Comparison of ENCODE assay signal across 8 mouse cellular contexts in the genomic region with DNA sequence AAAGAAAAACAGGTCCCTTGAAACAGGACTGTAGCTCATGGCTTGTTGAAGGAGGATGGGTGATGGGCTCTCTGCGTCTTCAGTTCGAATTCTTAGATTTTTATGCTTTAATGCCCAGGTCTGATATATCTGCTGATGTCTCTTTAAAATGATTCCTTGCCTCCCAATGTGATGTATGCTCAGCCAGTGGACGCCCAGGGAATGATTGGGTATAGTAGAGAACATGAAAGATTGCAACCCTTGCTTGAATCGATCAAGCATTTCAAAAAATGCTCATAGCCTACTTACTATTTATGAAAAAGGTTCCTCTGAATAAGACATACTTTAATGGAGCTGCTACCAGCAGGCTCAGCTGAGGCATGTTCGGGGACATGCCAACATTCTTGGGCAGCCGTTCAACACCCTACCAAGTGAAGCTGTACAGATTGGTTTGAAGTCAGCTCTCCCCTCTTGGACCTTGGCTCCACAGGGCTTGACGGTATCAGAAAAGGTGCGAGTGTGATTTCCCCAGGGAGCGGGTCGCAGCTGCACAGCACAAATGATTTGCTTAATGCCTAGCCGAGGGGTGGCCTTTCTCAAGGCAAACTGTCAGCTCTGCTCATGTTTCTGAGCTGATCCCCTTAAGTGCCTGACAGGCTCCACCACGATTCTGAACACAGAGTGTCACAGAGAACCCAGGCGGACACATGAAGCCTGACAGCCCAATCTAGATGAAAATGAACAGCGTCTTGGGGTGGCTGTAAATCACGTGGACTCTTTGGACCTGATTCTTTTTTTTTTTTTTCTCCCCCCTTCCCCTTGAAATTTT.
A peak's percentile ranks its signal among the peaks of the same experiment; 100 is the strongest.
DNase-seq lines count a peak whose midpoint lies in the region; ATAC-seq and TF ChIP-seq lines count a peak whose summit lies in the region.

No protein-coding gene starts in this region.

- peak overlapping the region; percentile 76 for H3K4me2 ChIP-seq in embryonic facial prominence, embryonic 13.5 days
- H3K4me2 ChIP-seq in heart, embryonic 13.5 days: peak overlapping the region; percentile 74
- peak overlapping the region; percentile 79 for H3K4me2 ChIP-seq in kidney, postnatal 0 days (ENCODE audit: low read length)
- H3K4me2 ChIP-seq in liver, embryonic 15.5 days: peak overlapping the region; percentile 33; the same call in 1 of the 2 replicates

- DNase-seq in heart, adult 11 months: peak; percentile 92
- no peak for DNase-seq in heart, postnatal 25 days (ENCODE audit: low spot score)
- DNase-seq in kidney, postnatal 0 days (ENCODE audit: low spot score): peak; percentile 45
- peak; percentile 40 for DNase-seq in skeletal muscle tissue, adult 2 months (ENCODE audit: low read depth, low spot score)
- DNase-seq in c-Kit-positive CD71-positive TER-119-positive erythroid progenitor cells, embryonic 14.5 days (ENCODE audit: low spot score): no peak

- intact Hi-C loops in heart, postnatal 25 days (cut with DNase I): no loop called here

- no peaks in the 10 kb centered on the region for H3K9me3 ChIP-seq in embryonic facial prominence, embryonic 13.5 days
- no peaks in the 10 kb centered on the region for H3K9me3 ChIP-seq in heart, embryonic 13.5 days
- H3K9me3 ChIP-seq in kidney, postnatal 0 days (replicated peaks; ENCODE audit: low read length): no peaks in the 10 kb centered on the region
- H3K9me3 ChIP-seq in liver, embryonic 15.5 days (replicated peaks): no peaks in the 10 kb centered on the region

- H3K27me3 ChIP-seq in embryonic facial prominence, embryonic 13.5 days: no peaks in the 10 kb centered on the region
- H3K27me3 ChIP-seq in heart, embryonic 13.5 days (replicated peaks): no peaks in the 10 kb centered on the region
- H3K27me3 ChIP-seq in kidney, postnatal 0 days (ENCODE audit: insufficient read depth, low read length): no peaks in the 10 kb centered on the region
- no peaks in the 10 kb centered on the region for H3K27me3 ChIP-seq in liver, embryonic 15.5 days

- no peak for ATAC-seq in embryonic facial prominence, embryonic 13.5 days (ENCODE audit: insufficient number of reproducible peaks, insufficient read depth, low FRiP score, low TSS enrichment, low read depth)
- no peak for ATAC-seq in heart, embryonic 13.5 days (ENCODE audit: extremely low read depth, insufficient number of reproducible peaks, low FRiP score, low TSS enrichment)
- no peak for ATAC-seq in kidney, postnatal 0 days (replicated peaks; ENCODE audit: low FRiP score, low read depth)
- ATAC-seq in liver, embryonic 15.5 days (ENCODE audit: insufficient read depth): no peak

- H3K4me1 ChIP-seq in embryonic facial prominence, embryonic 13.5 days: peaks cover 42% of the 10 kb centered on the region
- H3K4me1 ChIP-seq in heart, embryonic 13.5 days: peaks cover 21% of the 10 kb centered on the region
- H3K4me1 ChIP-seq in kidney, postnatal 0 days (replicated peaks; ENCODE audit: insufficient read depth, low read length): peaks cover 4% of the 10 kb centered on the region; the same call in 1 of the 2 replicates
- H3K4me1 ChIP-seq in liver, embryonic 15.5 days (replicated peaks): no peaks in the 10 kb centered on the region

- no peak for TF ChIP-seq CTCF in kidney, postnatal 0 days (IDR thresholded peaks at IDR 0.05; ENCODE audit: low read depth)

- H3K27ac ChIP-seq in embryonic facial prominence, embryonic 13.5 days: no peak overlapping the region
- peak overlapping the region; percentile 93 for H3K27ac ChIP-seq in heart, embryonic 13.5 days (replicated peaks)
- H3K27ac ChIP-seq in kidney, postnatal 0 days: peak overlapping the region; percentile 4; the same call in 1 of the 2 replicates
- no peak overlapping the region for H3K27ac ChIP-seq in liver, embryonic 15.5 days (replicated peaks)

- H3K4me3 ChIP-seq in embryonic facial prominence, embryonic 13.5 days: peak overlapping the region; percentile 58
- peak overlapping the region; percentile 62 for H3K4me3 ChIP-seq in heart, embryonic 13.5 days
- H3K4me3 ChIP-seq in kidney, postnatal 0 days (replicated peaks; ENCODE audit: low read depth, low read length): peak overlapping the region; percentile 48
- H3K4me3 ChIP-seq in liver, embryonic 15.5 days (replicated peaks): 0 out of 2 replicates have a peak overlapping the region, but pooled peaks have one; percentile 26

- WGBS in embryonic facial prominence, embryonic 13.5 days: 29% methylated on average over 15 of the region's 15 CpGs
- 23% methylated on average over 15 of the region's 15 CpGs for WGBS in heart, embryonic 13.5 days
- 21% methylated on average over 15 of the region's 15 CpGs for WGBS in kidney, postnatal 0 days
- 57% methylated on average over 15 of the region's 15 CpGs for WGBS in liver, embryonic 15.5 days (ENCODE audit: insufficient replicate concordance)

- peak overlapping the region; percentile 77 for H3K9ac ChIP-seq in embryonic facial prominence, embryonic 13.5 days
- peak overlapping the region; percentile 90 for H3K9ac ChIP-seq in heart, embryonic 13.5 days
- peak overlapping the region; percentile 65; the same call in 1 of the 2 replicates for H3K9ac ChIP-seq in kidney, postnatal 0 days (ENCODE audit: low read depth, low read length)
- no peak overlapping the region for H3K9ac ChIP-seq in liver, embryonic 15.5 days

- H3K36me3 ChIP-seq in embryonic facial prominence, embryonic 13.5 days: no peaks in the 10 kb centered on the region
- no peaks in the 10 kb centered on the region for H3K36me3 ChIP-seq in heart, embryonic 13.5 days
- no peaks in the 10 kb centered on the region for H3K36me3 ChIP-seq in kidney, postnatal 0 days (ENCODE audit: insufficient read depth, low read length)
- H3K36me3 ChIP-seq in liver, embryonic 15.5 days (replicated peaks): no peaks in the 10 kb centered on the region

Comparison
In these comparisons a context has a peak if more than half of its experiments do, and no peak if none do; other contexts are left out.
1. DNase-seq: peak in heart, adult 11 months (single experiment), kidney, postnatal 0 days (single experiment) and skeletal muscle tissue, adult 2 months (single experiment); none in heart, postnatal 25 days (single experiment) and c-Kit-positive CD71-positive TER-119-positive erythroid progenitor cells, embryonic 14.5 days (single experiment).
2. H3K27ac ChIP-seq: peak in heart, embryonic 13.5 days (single experiment) and kidney, postnatal 0 days (single experiment); none in embryonic facial prominence, embryonic 13.5 days (single experiment) and liver, embryonic 15.5 days (single experiment).
3. Peak in every context shown above with its lines, with median percentiles within 50 percentile points of each other: H3K4me2 ChIP-seq and H3K4me3 ChIP-seq.